Mouse (Mus musculus) limb, embryonic 14.5 days (tissue): ENCODE measurements around the gene Armcx4. TPM values are rescaled to one million over a fixed set of nuclear protein-coding genes. Genes with fewer than 3 reads are reported as not detected.
"Not testable (repeated sequence)": the region's sequence is repeated elsewhere in the genome, so short reads cannot be mapped to it uniquely, and the experiment has no call there.

Experiments used
- ATAC-seq: fragments of 200-750 bp; cut with Nextera tagmentation; 2 replicates; pipeline ENCODE4 v1.8.0; 2017; ENCODE audit warnings: low read depth, moderate number of reproducible peaks, moderate TSS enrichment; ENCODE audit not compliant: low FRiP score
- DNase-seq: peaks from one replicate; pipeline ENCODE4 v3.0.0-alpha.2; 2015; ENCODE audit warnings: low spot score
- H3K27ac ChIP-seq: fragments of 300-500 bp; sonication (generic); replicated peaks from 2 replicates; pipeline ENCODE4 v1.5.1; 2014; ENCODE audit warnings: low read depth, mild to moderate bottlenecking, low read length, moderate library complexity, mixed read lengths
- H3K27me3 ChIP-seq: fragments of 300-500 bp; sonication (generic); 2 replicates; pipeline ENCODE4 v1.6.1; 2014; ENCODE audit warnings: low read length, mixed read lengths; ENCODE audit not compliant: control insufficient read depth, insufficient read depth
- H3K36me3 ChIP-seq: fragments of 300-500 bp; sonication (generic); 2 replicates; pipeline ENCODE4 v1.6.1; 2014; ENCODE audit warnings: mild to moderate bottlenecking, low read length, moderate library complexity, mixed read lengths; ENCODE audit not compliant: control insufficient read depth, insufficient read depth
- H3K4me1 ChIP-seq: fragments of 300-500 bp; sonication (generic); 2 replicates; pipeline ENCODE4 v1.6.1; 2014; ENCODE audit warnings: antibody characterized with exemption, low read length, mixed read lengths; ENCODE audit not compliant: control insufficient read depth, insufficient read depth
- H3K4me2 ChIP-seq: fragments of 300-500 bp; sonication (generic); replicated peaks from 2 replicates; pipeline ENCODE4 v1.6.1; 2014; ENCODE audit warnings: low read depth, mild to moderate bottlenecking, low read length, moderate library complexity; ENCODE audit not compliant: severe bottlenecking
- H3K4me3 ChIP-seq: fragments of 300-500 bp; sonication (generic); replicated peaks from 2 replicates; pipeline ENCODE4 v1.5.1; 2014; ENCODE audit warnings: low read length
- H3K9ac ChIP-seq: fragments of 300-500 bp; sonication (generic); 2 replicates; pipeline ENCODE4 v1.6.1; 2014; ENCODE audit warnings: mild to moderate bottlenecking, low read depth, low read length, moderate library complexity; ENCODE audit not compliant: severe bottlenecking
- H3K9me3 ChIP-seq: fragments of 300-500 bp; sonication (generic); 2 replicates; pipeline ENCODE4 v1.6.1; 2016; ENCODE audit warnings: low read length; ENCODE audit not compliant: control insufficient read depth
- POLR2A ChIP-seq: fragments of 200-500 bp; IDR thresholded peaks from 2 replicates; pipeline ENCODE4 v1.8.0; 2012; ENCODE audit warnings: inconsistent platforms, mild to moderate bottlenecking, moderate library complexity, borderline replicate concordance; ENCODE audit not compliant: insufficient read depth, insufficient read length; ENCODE audit errors: extremely low read depth
- WGBS: fragments of 180-500 bp; shearing (Covaris S2); extraction: QIAGEN DNeasy Blood & Tissue Kit; methylation state at CpG from one replicate; pipeline ENCODE4 v1.1.7; 2014; 5-methylcytosine and 5-hydroxymethylcytosine counted together
- polyA plus RNA-seq, 2 experiments: library from polyadenylated mRNA; depleted of rRNA in 1 of 2; stranded (reverse) in 1 of 2; unstranded in 1 of 2; fragments of >200 nt; fragmentation: Nextera tagmentation in 1 of 2; extraction: Ambion mirVana in 1 of 2; gene quantifications; 2 replicates each; pipeline versions ENCODE4 v1.2.1 to v1.2.3; 2012 to 2014

Armcx4 gene
- polyA plus RNA-seq, 2 experiments, result 7.1 to 30.9 TPM

GRCm38 (mm10) chrX:134718524-134718923 is 32.2 kb downstream of the Armcx4 start:
- Histone ChIP-seq H3K4me2 (peak overlapping the region; percentile 41), H3K4me3 (peak overlapping the region; percentile 53), H3K9ac (peak overlapping the region; percentile 73), H3K4me1 (no peaks in the 10 kb centered on the region), H3K36me3 (peaks cover 18% of the 10 kb centered on the region; the same call in 1 of the 2 replicates), H3K27me3 (no peaks in the 10 kb centered on the region; the same call in 1 of the 2 replicates), H3K9me3 (no peaks in the 10 kb centered on the region), H3K27ac (peak overlapping the region; percentile 88)
- TF ChIP-seq POLR2A, result no peak
- ATAC-seq, result peak; percentile 84
- DNase-seq, result peak; percentile 28
- whole genome bisulfite sequencing, result 19% methylated on average over 13 of the region's 14 CpGs

GRCm38 (mm10) chrX:134723762-134724161 is 37.4 kb downstream of the Armcx4 start:
- not testable (repeated sequence) for H3K27me3 ChIP-seq, DNase-seq, H3K9me3 ChIP-seq, H3K27ac ChIP-seq, H3K4me3 ChIP-seq, H3K9ac ChIP-seq, ATAC-seq, H3K4me2 ChIP-seq, H3K4me1 ChIP-seq
- whole genome bisulfite sequencing, result 79% methylated on average over 1 of the region's 2 CpGs
- H3K36me3 ChIP-seq, result peaks cover 18% of the 10 kb centered on the region; the same call in 1 of the 2 replicates

DNA sequence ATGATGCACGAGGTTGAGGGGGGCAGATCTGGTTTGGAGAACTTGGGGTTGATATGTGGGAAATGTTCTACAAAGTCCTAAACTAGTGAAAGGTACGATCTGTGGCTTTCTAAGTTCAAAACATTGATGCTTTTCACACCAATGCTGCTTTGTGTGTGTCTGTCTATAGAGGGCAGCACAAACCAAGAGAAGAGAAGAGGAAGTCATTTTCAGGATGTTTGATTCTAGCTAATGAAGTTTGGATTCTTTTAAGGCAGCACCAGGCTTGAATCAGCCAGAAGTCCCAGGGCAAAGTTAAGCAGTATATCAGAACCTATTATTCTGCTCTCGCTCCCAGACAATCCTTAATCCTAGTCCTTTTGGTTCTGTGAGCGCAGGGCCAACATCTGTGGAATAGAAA is 43.5 kb downstream of the Armcx4 start:
- no peak for TF ChIP-seq POLR2A
- H3K9me3 ChIP-seq, result no peaks in the 10 kb centered on the region
- WGBS, result 44% methylated on average over 4 of the region's 4 CpGs
- no peaks in the 10 kb centered on the region for H3K4me1 ChIP-seq
- no peak for ATAC-seq
- no peak overlapping the region for H3K4me3 ChIP-seq
- no peak overlapping the region for H3K9ac ChIP-seq
- H3K27ac ChIP-seq, result no peak overlapping the region
- H3K36me3 ChIP-seq, result no peaks in the 10 kb centered on the region
- no peaks in the 10 kb centered on the region for H3K27me3 ChIP-seq
- peak; percentile 18 for DNase-seq
- H3K4me2 ChIP-seq, result no peak overlapping the region

- no peak overlapping the region for H3K4me3 ChIP-seq
- DNase-seq (no peak), ATAC-seq (no peak)
- no peak for TF ChIP-seq POLR2A
- no peaks in the 10 kb centered on the region for H3K9me3 ChIP-seq
- no peak overlapping the region for H3K9ac ChIP-seq
- no peaks in the 10 kb centered on the region for H3K27me3 ChIP-seq
- no peaks in the 10 kb centered on the region for H3K4me1 ChIP-seq
- H3K36me3 ChIP-seq, result no peaks in the 10 kb centered on the region
- H3K27ac ChIP-seq, result no peak overlapping the region
- 96% methylated on average over 1 of the region's 1 CpGs for WGBS
- H3K4me2 ChIP-seq, result no peak overlapping the region
Observed at GRCm38 (mm10) chrX:134737796-134738195, 51.5 kb downstream of the Armcx4 start.

- no peak for DNase-seq
- Histone ChIP-seq H3K9me3 (no peaks in the 10 kb centered on the region), H3K27me3 (no peaks in the 10 kb centered on the region), H3K4me3 (no peak overlapping the region), H3K4me1 (no peaks in the 10 kb centered on the region), H3K9ac (no peak overlapping the region), H3K4me2 (no peak overlapping the region), H3K36me3 (no peaks in the 10 kb centered on the region), H3K27ac (no peak overlapping the region)
- TF ChIP-seq POLR2A, result no peak
- WGBS, result 73% methylated on average over 4 of the region's 4 CpGs
- no peak for ATAC-seq
Observed at GRCm38 (mm10) chrX:134739160-134739559, 52.8 kb downstream of the Armcx4 start.

DNA sequence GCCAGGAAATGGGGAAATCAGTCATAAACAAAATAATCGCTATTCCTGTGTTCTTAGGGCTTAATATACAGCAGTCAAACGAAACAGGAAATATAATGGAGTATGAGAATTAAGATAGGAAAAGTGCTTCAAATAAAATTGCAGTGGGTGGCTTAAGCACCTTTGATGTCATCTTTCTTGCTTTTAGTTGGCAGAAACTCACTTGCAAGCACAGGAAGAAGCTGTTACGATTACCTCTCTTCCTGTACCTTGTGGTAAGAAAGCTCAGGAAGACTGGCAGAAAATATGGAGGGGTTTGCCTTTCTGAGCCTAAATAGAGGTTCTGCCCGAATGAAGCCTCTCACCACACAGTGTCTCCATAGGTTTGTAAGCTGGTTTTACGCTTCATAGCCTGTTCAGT is 55.5 kb downstream of the Armcx4 start:
- H3K27ac ChIP-seq, result no peak overlapping the region
- no peak overlapping the region for H3K9ac ChIP-seq
- no peaks in the 10 kb centered on the region for H3K36me3 ChIP-seq
- no peak for TF ChIP-seq POLR2A
- H3K27me3 ChIP-seq, result no peaks in the 10 kb centered on the region
- ATAC-seq (no peak), DNase-seq (no peak)
- no peaks in the 10 kb centered on the region for H3K4me1 ChIP-seq
- no peak overlapping the region for H3K4me3 ChIP-seq
- H3K9me3 ChIP-seq, result no peaks in the 10 kb centered on the region
- no peak overlapping the region for H3K4me2 ChIP-seq
- 69% methylated on average over 5 of the region's 5 CpGs for WGBS

Other genes starting within 250 kb of the Armcx4 start
- 0.28 and 0.49 TPM in 2 replicates for gene Taf7l, start 210.0 kb upstream of the Armcx4 start, polyA plus RNA-seq (2012; rRNA removed)
- 0.84 and 0.94 TPM in 2 replicates for gene Taf7l, start 210.0 kb upstream of the Armcx4 start, polyA plus RNA-seq (2014; fragmentation: Nextera tagmentation; extraction: Ambion mirVana)
- gene Timm8a1, start 144.7 kb upstream of the Armcx4 start, polyA plus RNA-seq (2012; rRNA removed), result 11.7 and 16.2 TPM in 2 replicates
- gene Timm8a1, start 144.7 kb upstream of the Armcx4 start, polyA plus RNA-seq (2014; fragmentation: Nextera tagmentation; extraction: Ambion mirVana), result 66.2 and 67.1 TPM in 2 replicates
- gene Btk, start 102.9 kb upstream of the Armcx4 start, polyA plus RNA-seq (2012; rRNA removed), result 1.5 and 2.3 TPM in 2 replicates
- 1.8 and 1.9 TPM in 2 replicates for gene Btk, start 102.9 kb upstream of the Armcx4 start, polyA plus RNA-seq (2014; fragmentation: Nextera tagmentation; extraction: Ambion mirVana)
- 891 and 1,926 TPM in 2 replicates for gene Rpl36a, start 100.9 kb upstream of the Armcx4 start, polyA plus RNA-seq (2012; rRNA removed)
- gene Rpl36a, start 100.9 kb upstream of the Armcx4 start, polyA plus RNA-seq (2014; fragmentation: Nextera tagmentation; extraction: Ambion mirVana), result 471 and 533 TPM in 2 replicates
- gene Gla, start 85.4 kb upstream of the Armcx4 start, polyA plus RNA-seq (2012; rRNA removed), result 3.1 and 3.8 TPM in 2 replicates
- gene Gla, start 85.4 kb upstream of the Armcx4 start, polyA plus RNA-seq (2014; fragmentation: Nextera tagmentation; extraction: Ambion mirVana), result 2.7 and 4.9 TPM in 2 replicates
- 62.7 and 87.2 TPM in 2 replicates for gene Hnrnph2, start 85.3 kb upstream of the Armcx4 start, polyA plus RNA-seq (2012; rRNA removed)
- 91.5 and 99.5 TPM in 2 replicates for gene Hnrnph2, start 85.3 kb upstream of the Armcx4 start, polyA plus RNA-seq (2014; fragmentation: Nextera tagmentation; extraction: Ambion mirVana)
- 44.7 and 74.6 TPM in 2 replicates for gene Armcx1, start 31.4 kb downstream of the Armcx4 start, polyA plus RNA-seq (2012; rRNA removed)
- gene Armcx1, start 31.4 kb downstream of the Armcx4 start, polyA plus RNA-seq (2014; fragmentation: Nextera tagmentation; extraction: Ambion mirVana), result 50.3 and 55.5 TPM in 2 replicates
- gene Armcx6, start 64.9 kb downstream of the Armcx4 start, polyA plus RNA-seq (2012; rRNA removed), result 35.4 and 49.3 TPM in 2 replicates
- gene Armcx6, start 64.9 kb downstream of the Armcx4 start, polyA plus RNA-seq (2014; fragmentation: Nextera tagmentation; extraction: Ambion mirVana), result 34.5 and 37.8 TPM in 2 replicates
- gene Armcx3, start 70.1 kb downstream of the Armcx4 start, polyA plus RNA-seq (2012; rRNA removed), result 56.8 and 70.2 TPM in 2 replicates
- gene Armcx3, start 70.1 kb downstream of the Armcx4 start, polyA plus RNA-seq (2014; fragmentation: Nextera tagmentation; extraction: Ambion mirVana), result 89.1 and 93.9 TPM in 2 replicates
- gene Armcx2, start 122.7 kb downstream of the Armcx4 start, polyA plus RNA-seq (2012; rRNA removed), result 92.5 and 93.3 TPM in 2 replicates
- 83.8 and 86.0 TPM in 2 replicates for gene Armcx2, start 122.7 kb downstream of the Armcx4 start, polyA plus RNA-seq (2014; fragmentation: Nextera tagmentation; extraction: Ambion mirVana)